Mouse (Mus musculus) liver, embryonic 12.5 days (tissue): ENCODE results near the gene Rftn2. TPM values are rescaled to one million over a fixed set of nuclear protein-coding genes. Genes with fewer than 3 reads are reported as not detected.

Experiments
- ATAC-seq: fragments of 200-750 bp; cut with Nextera tagmentation; 2 replicates; pipeline ENCODE4 v1.8.0; 2017; ENCODE audit warnings: moderate number of reproducible peaks, mild to moderate bottlenecking, moderate library complexity
- H3K27ac ChIP-seq: fragments of 300-500 bp; sonication (generic); 2 replicates; pipeline ENCODE4 v1.5.1; 2016; ENCODE audit warnings: mild to moderate bottlenecking
- H3K27me3 ChIP-seq: fragments of 300-500 bp; sonication (generic); replicated peaks from 2 replicates; pipeline ENCODE4 v1.6.1; 2016; ENCODE audit warnings: mild to moderate bottlenecking, moderate library complexity
- H3K36me3 ChIP-seq: fragments of 300-500 bp; sonication (generic); 2 replicates; pipeline ENCODE4 v1.6.1; 2016; ENCODE audit warnings: mild to moderate bottlenecking, moderate library complexity
- H3K4me1 ChIP-seq: fragments of 300-500 bp; sonication (generic); 2 replicates; pipeline ENCODE4 v1.6.1; 2016
- H3K4me2 ChIP-seq: fragments of 300-500 bp; sonication (generic); 2 replicates; pipeline ENCODE4 v1.6.1; 2016; ENCODE audit warnings: mild to moderate bottlenecking, moderate library complexity
- H3K4me3 ChIP-seq: fragments of 300-500 bp; sonication (generic); 2 replicates; pipeline ENCODE4 v1.5.1; 2016; ENCODE audit warnings: mild to moderate bottlenecking, moderate library complexity
- H3K9ac ChIP-seq: fragments of 300-500 bp; sonication (generic); 2 replicates; pipeline ENCODE4 v1.6.1; 2016; ENCODE audit warnings: mild to moderate bottlenecking, moderate library complexity
- H3K9me3 ChIP-seq: fragments of 300-500 bp; sonication (generic); replicated peaks from 2 replicates; pipeline ENCODE4 v1.6.1; 2016; ENCODE audit warnings: mild to moderate bottlenecking, moderate library complexity
- WGBS: fragments of 180-500 bp; shearing (Covaris S2); methylation state at CpG from one replicate; pipeline ENCODE4 v1.1.7; 2016; ENCODE audit not compliant: insufficient replicate concordance; 5-methylcytosine and 5-hydroxymethylcytosine counted together
- polyA plus RNA-seq: library from polyadenylated mRNA; unstranded; fragments of >200 nt; fragmentation: Nextera tagmentation; extraction: Ambion mirVana; gene quantifications from 2 replicates; pipeline ENCODE4 v1.2.1, GENCODE M21; 2016

Gene Rftn2
- polyA plus RNA-seq, 1 experiment from 2014 or later = 1.2 TPM

DNA sequence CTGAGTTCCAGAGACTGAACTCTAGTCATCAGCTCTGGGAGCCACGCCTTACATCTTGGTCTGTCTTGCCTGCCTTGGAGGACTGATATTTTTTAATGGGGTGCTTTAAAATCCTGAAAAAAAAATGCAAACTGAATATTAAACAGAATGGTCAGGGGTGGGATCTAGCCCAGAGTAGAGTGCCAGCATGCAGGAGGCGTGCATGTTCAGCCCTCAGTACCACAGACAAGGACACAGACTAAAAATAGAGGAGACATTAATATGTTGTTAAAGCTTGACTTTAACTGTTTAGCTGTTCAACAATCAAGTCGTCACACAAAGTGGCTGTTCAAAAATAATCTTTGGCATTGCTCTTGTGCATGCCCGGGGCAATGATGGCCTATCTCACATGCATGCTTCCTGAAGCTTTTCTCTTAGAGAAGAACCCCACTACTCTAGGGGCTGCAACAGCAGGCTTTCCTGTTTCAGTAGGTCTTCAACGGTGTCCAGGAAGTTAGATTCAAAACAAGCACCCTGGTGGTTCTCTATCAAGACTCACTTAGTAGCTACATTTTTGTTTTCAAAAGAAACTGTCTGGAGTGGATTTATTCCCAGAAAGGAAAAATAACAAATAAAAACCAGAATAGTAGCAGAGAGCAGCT is 18.0 kb downstream of the Rftn2 start:
- H3K4me2 ChIP-seq = no peak overlapping the region
- ATAC-seq = no peak
- no peak overlapping the region for H3K27ac ChIP-seq
- H3K4me1 ChIP-seq = peaks cover 11% of the 10 kb centered on the region
- H3K4me3 ChIP-seq = no peak overlapping the region
- no peaks in the 10 kb centered on the region for H3K27me3 ChIP-seq
- WGBS = 41% methylated on average over 5 of the region's 5 CpGs
- H3K9ac ChIP-seq = no peak overlapping the region
- no peaks in the 10 kb centered on the region for H3K9me3 ChIP-seq
- H3K36me3 ChIP-seq = no peaks in the 10 kb centered on the region

DNA sequence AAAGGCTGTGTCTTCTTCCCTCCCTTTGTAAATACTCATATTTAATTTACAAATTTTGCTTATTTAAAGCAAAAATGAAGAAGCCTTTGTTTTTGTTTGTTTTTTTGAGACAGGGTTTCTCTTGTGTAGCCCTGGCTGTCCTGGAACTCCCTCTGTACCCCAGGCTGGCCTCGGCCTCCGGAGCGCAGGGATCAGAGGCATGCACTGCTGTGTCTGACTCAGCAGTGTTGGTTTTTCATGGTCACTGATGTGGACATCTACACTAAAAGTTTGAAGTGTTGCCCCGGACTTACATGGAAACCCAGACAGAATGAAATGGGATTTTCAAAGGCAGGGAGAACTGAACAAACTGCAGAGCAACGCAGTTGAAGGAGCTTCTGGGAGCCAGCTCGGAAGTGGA is 19.0 kb downstream of the Rftn2 start:
- Histone ChIP-seq H3K9me3 (no peaks in the 10 kb centered on the region), H3K4me3 (no peak overlapping the region), H3K36me3 (no peaks in the 10 kb centered on the region), H3K27ac (no peak overlapping the region), H3K9ac (no peak overlapping the region), H3K4me2 (no peak overlapping the region), H3K4me1 (peaks cover 11% of the 10 kb centered on the region), H3K27me3 (no peaks in the 10 kb centered on the region)
- no peak for ATAC-seq
- 75% methylated on average over 6 of the region's 6 CpGs for WGBS

DNA sequence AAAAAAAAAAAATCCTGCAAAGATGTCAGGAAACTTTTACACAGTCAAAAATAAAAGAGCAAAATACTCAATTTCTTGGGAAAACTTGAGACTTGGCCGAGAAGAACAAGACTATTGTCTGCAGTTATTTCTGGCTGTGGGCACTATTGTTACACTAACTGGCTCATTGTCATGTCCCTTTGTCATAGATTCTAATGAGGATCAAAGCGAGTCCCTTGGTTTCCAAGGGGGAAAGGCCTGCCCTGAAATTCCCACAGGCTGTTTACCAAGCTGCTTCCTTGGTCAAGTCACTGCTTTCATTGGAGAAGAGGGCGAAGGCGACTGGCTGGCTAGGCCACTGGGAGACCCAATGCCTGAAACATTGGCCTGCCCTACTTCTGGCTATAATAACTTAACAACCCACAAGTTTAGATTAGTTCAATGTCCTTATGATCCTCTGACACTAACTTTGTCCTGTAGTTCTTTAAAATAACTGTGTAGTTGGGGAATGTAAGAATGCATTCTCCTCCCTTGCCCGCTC is 20.7 kb downstream of the Rftn2 start:
- Histone ChIP-seq H3K36me3 (no peaks in the 10 kb centered on the region), H3K27me3 (no peaks in the 10 kb centered on the region), H3K4me3 (no peak overlapping the region), H3K9ac (no peak overlapping the region), H3K9me3 (no peaks in the 10 kb centered on the region), H3K4me2 (no peak overlapping the region), H3K4me1 (peaks cover 15% of the 10 kb centered on the region), H3K27ac (no peak overlapping the region)
- no peak for ATAC-seq
- WGBS = 67% methylated on average over 5 of the region's 5 CpGs

DNA sequence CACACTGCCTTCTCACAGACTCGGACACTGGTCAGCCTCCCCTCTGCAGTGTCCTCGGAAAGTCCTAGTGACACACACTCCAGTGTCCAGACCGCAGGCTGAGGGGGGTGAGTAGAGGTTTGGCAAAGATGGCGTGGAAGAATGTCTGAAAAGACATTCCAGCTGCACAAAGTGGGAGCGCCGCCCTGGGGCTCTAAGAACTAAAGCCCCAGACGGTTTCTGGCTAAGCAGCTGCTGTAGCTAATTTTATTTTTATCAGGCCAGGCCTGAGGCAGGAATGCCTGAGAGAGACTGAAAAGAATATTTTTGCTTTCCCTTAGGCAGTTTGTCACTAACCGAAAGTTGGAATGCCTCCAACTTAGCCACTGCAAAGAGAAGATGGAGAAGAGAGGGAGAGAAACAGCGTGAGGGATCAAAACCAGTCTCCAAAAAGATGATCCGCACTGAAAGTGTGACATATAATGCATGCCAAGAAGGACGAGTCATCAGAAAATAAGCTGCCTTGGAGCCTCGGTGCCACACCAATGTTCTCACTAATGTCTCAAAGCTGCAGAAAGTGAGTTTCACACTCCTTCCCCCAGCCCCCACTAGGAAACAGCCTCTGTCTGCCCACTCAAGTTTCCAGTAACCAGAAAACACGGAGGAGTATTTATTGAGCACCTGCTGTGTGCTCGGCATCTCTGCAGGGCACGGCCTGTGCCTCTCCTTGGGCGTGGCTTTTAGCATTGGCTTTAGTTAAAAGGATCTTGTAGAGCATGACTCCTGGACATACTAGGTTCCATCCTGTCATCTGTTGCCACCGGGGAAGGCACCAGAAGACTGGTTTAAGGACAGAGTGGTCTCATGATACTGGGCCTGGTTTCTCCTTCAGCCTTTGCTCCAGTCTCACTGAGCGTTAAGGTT is 24.5 kb downstream of the Rftn2 start:
- H3K27me3 ChIP-seq = no peaks in the 10 kb centered on the region
- no peak overlapping the region for H3K4me2 ChIP-seq
- H3K36me3 ChIP-seq = no peaks in the 10 kb centered on the region
- no peak overlapping the region for H3K9ac ChIP-seq
- no peak for ATAC-seq
- peaks cover 31% of the 10 kb centered on the region for H3K4me1 ChIP-seq
- WGBS = 70% methylated on average over 18 of the region's 18 CpGs
- H3K4me3 ChIP-seq = no peak overlapping the region
- no peak overlapping the region for H3K27ac ChIP-seq
- no peaks in the 10 kb centered on the region for H3K9me3 ChIP-seq

DNA sequence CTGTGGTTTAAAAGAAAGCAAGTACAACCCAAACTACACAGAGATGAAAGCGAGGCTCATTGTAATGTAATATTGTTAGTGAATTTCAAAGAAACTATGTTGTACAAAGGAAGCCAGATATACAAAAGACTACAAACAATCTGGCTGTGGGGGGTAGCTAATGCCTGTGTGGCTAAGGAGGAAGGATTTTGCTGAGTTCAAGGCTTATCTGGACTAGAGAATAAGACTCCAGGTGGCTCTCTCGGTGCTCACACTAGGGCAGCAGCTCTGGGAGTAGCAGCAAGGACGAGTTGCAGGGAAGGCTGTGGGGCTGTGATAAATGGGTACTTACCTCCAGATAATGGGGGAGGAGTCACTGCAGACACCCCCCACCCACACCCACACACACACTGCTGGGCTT is 27.9 kb downstream of the Rftn2 start:
- H3K9ac ChIP-seq = 0 out of 2 replicates have a peak overlapping the region, but pooled peaks have one; percentile 25
- H3K9me3 ChIP-seq = no peaks in the 10 kb centered on the region
- WGBS = 20% methylated on average over 3 of the region's 3 CpGs
- H3K4me3 ChIP-seq = no peak overlapping the region
- ATAC-seq = peak; percentile 97
- no peaks in the 10 kb centered on the region for H3K36me3 ChIP-seq
- peak overlapping the region; percentile 44 for H3K4me2 ChIP-seq
- 0 out of 2 replicates have a peak, but pooled peaks cover 7% of the 10 kb centered on the region for H3K27me3 ChIP-seq
- H3K27ac ChIP-seq = 0 out of 2 replicates have a peak overlapping the region, but pooled peaks have one; percentile 39
- H3K4me1 ChIP-seq = peaks cover 37% of the 10 kb centered on the region

DNA sequence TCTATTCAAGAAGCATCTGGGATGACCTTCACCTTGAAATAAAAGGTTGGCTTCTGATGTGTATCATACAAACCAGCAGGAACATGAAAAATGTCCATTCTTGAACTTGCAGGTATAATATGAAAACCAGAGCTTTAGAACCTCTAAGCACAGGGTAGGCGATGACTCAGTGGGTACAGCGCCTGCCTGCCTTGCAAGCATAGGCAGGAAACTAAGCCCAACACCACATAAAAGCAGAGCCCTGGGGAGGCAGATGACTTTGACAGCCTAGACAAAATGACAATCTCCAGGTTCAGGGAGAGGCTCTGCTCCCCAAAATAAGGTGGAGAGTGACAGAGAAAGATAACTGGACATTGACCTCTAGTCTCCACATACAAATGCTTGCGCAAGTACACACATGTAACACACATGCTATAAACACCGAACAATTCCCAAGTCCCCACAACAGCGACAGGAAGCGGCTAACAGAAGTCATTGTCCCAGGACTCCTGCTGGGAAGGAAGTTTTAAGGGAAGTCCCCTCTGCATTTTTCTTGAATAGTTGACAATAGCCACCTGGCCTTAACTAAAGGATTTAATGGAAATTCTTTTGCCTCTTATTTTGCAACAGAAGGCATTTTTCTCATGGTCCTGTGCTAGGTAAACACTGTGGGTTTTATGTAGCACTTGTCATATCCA is 30.1 kb downstream of the Rftn2 start:
- no peak overlapping the region for H3K27ac ChIP-seq

DNA sequence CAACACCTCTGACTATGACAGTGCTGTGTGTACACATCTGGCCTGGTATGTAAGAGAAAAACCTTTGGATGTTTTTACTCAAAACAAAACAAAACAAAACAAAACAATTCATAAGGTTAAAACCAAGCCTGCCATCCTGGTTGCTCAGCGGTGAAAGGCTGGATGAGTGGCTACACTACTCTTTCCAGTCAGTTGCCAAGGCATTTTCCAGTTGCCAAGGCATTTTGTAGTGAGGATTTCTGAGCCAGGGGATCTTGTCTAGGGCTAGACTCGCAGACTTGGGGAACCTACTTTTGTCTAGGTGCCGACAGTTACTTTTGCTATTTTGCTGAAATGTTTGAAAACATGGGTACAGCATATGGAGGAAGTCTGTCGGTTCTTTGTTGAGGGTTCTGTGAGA is 31.6 kb downstream of the Rftn2 start:
- WGBS = 66% methylated on average over 4 of the region's 4 CpGs
- Histone ChIP-seq H3K9ac (no peak overlapping the region), H3K27ac (no peak overlapping the region), H3K27me3 (0 out of 2 replicates have a peak, but pooled peaks cover 7% of the 10 kb centered on the region), H3K36me3 (no peaks in the 10 kb centered on the region), H3K4me2 (no peak overlapping the region), H3K9me3 (no peaks in the 10 kb centered on the region), H3K4me3 (no peak overlapping the region), H3K4me1 (peaks cover 36% of the 10 kb centered on the region)
- ATAC-seq = no peak

More for the DNA sequence above, 30.1 kb downstream of the Rftn2 start:
- Histone ChIP-seq H3K27me3 (0 out of 2 replicates have a peak, but pooled peaks cover 7% of the 10 kb centered on the region), H3K36me3 (no peaks in the 10 kb centered on the region), H3K4me3 (no peak overlapping the region), H3K9ac (no peak overlapping the region), H3K9me3 (no peaks in the 10 kb centered on the region), H3K4me1 (peaks cover 39% of the 10 kb centered on the region), H3K4me2 (no peak overlapping the region)
- ATAC-seq = no peak
- WGBS = 53% methylated on average over 6 of the region's 6 CpGs

DNA sequence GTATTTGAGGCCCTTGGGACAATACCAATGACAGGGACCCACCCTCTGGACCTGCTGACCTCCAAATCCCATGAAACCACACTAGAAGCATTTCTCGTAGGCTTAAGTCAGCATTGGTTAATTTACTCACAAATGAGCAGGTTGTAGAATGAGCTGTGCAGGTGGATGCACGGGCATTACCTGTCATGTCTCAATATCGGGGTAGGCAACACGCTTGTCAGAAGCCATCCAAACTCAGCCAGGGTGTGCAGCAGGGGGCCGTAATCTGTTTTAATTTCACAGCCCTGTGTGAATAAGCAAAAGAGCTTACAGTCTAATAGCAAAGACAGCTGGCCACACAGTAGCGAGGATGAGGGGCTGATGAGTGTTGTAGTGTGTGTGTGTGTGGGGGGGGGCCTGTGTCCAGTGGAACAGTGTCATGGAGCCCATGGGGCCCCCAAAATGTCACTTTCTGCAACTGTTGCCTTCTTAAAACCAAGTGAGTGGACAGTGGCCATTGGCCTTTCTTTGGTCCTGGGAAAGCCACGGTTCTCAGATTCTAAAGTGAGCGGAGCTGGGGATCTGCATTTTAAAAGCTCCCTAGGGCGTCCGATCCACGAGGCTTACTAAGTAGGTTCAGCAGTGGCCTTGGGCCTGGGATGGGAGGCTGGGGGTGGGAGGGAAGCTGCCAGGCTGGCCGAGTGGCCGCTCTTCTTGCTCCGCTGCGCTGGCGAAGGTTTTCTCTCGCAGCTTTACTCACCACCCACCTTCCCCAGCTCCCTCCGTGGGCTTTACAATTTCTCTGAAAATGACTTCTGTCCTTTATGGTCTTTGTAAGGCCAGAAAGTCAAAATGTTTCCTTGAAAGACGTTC is 32.3 kb downstream of the Rftn2 start:
- no peak for ATAC-seq
- H3K9ac ChIP-seq = no peak overlapping the region
- 0 out of 2 replicates have a peak, but pooled peaks cover 7% of the 10 kb centered on the region for H3K27me3 ChIP-seq
- H3K4me1 ChIP-seq = peaks cover 29% of the 10 kb centered on the region
- no peak overlapping the region for H3K4me3 ChIP-seq
- no peaks in the 10 kb centered on the region for H3K9me3 ChIP-seq
- WGBS = 67% methylated on average over 19 of the region's 19 CpGs
- no peaks in the 10 kb centered on the region for H3K36me3 ChIP-seq
- H3K27ac ChIP-seq = no peak overlapping the region
- no peak overlapping the region for H3K4me2 ChIP-seq

DNA sequence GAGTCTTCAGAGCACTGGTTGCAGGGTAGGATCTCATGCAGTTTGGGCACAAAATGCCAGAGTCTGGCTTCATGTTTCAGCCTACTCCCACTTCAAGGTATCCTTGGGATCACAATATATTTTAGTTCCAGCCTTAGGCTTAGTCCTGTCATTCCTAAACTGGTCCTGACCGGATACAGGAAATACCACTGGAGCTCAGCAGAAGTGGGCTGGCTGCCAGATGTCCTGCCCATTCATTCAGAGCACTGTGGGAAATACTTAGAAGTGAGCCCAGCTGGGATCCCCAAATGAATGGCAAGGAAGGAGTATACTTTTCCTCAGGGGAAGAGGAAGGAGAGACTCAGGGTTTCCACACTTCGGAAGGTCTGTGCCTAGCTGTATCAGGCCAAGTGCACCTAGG is 33.3 kb downstream of the Rftn2 start:
- peak; percentile 27; the same call in 1 of the 2 replicates for ATAC-seq
- Histone ChIP-seq H3K4me3 (no peak overlapping the region), H3K9me3 (no peaks in the 10 kb centered on the region), H3K4me2 (no peak overlapping the region), H3K27me3 (0 out of 2 replicates have a peak, but pooled peaks cover 7% of the 10 kb centered on the region), H3K36me3 (no peaks in the 10 kb centered on the region), H3K4me1 (peaks cover 19% of the 10 kb centered on the region), H3K9ac (no peak overlapping the region), H3K27ac (0 out of 2 replicates have a peak overlapping the region, but pooled peaks have one; percentile 18)
- WGBS = 45% methylated on average over 2 of the region's 2 CpGs

DNA sequence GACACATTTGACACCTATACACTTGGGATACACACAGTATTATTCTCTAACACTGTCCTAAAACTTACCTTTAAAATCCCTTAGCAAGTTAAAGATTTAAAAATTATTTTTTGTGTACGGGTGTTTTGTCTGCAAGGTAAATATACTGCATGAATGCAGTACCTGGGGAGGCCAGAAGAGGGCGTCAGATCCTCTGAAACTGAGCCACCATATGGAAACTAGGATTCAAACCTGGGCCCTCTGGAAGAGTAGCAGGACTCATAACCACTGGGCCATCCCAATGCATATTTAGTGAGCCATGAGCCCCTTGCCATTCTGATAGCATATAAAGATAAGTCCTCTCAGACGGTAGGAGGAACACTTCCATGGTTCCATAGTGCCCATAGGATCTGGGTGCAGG is 33.8 kb downstream of the Rftn2 start:
- WGBS = 31% methylated on average over 3 of the region's 3 CpGs
- Histone ChIP-seq H3K4me2 (no peak overlapping the region), H3K4me3 (no peak overlapping the region), H3K27me3 (0 out of 2 replicates have a peak, but pooled peaks cover 7% of the 10 kb centered on the region), H3K36me3 (no peaks in the 10 kb centered on the region), H3K4me1 (peaks cover 14% of the 10 kb centered on the region), H3K9ac (no peak overlapping the region), H3K9me3 (no peaks in the 10 kb centered on the region), H3K27ac (0 out of 2 replicates have a peak overlapping the region, but pooled peaks have one; percentile 18)
- ATAC-seq = no peak

DNA sequence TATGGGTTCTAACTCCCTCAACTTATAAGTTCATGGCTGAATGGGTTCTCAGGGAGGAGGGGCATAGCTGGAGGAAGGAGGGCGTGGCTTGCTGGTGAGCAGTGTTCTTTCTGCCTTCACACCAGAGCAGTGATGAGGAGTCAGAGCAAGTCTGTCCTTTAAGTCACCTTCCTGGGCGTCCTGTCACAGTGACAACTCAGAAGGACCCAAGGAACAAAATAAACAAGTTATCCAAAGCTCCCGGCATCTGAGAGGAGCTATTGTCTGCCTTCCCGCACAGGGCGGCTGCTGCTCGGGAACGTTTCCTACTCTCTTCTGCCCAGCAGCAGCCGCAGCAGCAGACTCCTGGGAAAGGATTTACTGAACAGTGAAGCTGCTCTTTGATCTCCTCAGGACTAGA is 34.6 kb downstream of the Rftn2 start:
- no peaks in the 10 kb centered on the region for H3K9me3 ChIP-seq
- H3K4me3 ChIP-seq = no peak overlapping the region
- H3K27me3 ChIP-seq = 0 out of 2 replicates have a peak, but pooled peaks cover 7% of the 10 kb centered on the region
- peaks cover 16% of the 10 kb centered on the region for H3K4me1 ChIP-seq
- no peak overlapping the region for H3K27ac ChIP-seq
- peak overlapping the region; percentile 42 for H3K4me2 ChIP-seq
- H3K36me3 ChIP-seq = no peaks in the 10 kb centered on the region
- WGBS = 40% methylated on average over 8 of the region's 8 CpGs
- ATAC-seq = no peak
- no peak overlapping the region for H3K9ac ChIP-seq
